ENCODE assay signal across 8 mouse cellular contexts in the genomic region with DNA sequence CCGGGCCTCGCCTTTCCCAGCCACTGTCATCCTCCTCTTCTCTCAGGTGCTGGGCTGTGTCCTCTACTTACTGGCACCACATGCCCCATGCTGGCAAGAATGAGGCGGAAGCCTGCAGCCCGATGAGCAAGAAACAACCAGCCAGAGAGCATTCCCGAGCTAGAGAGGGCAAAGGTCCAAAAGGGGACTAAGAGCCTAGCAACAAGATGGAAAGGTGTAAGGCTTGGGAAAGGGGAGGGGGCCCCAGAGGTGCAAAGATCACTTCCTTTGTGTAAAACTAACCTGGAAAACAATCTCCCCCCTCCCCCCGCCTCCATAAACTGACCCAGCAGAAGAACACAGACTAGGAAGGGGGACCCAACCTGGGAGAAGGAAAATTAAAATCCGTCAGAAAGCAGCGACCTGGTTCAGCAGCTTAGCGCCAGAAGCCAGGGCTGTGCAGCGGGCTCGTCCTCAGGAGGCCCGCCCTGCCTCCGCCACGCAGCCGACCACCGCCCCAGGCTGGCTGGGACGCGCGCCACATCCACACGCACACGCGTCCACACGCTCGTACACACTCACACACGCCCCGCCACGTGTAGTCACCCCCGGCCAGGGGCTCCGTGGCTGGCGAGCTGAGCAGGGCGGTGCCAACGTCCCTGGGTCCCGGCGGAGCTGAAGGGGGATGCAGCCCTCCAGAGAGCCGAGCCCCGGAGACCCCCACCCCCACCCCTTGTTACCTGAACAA. TPM values are rescaled to one million over a fixed set of nuclear protein-coding genes. Genes with fewer than 3 reads are reported as not detected.
DNase-seq lines count a peak whose midpoint lies in the region; ATAC-seq and TF ChIP-seq lines count a peak whose summit lies in the region.

No protein-coding gene starts in this region.

- no peak for TF ChIP-seq CTCF in olfactory bulb, adult 2 months (IDR thresholded peaks at IDR 0.05; ENCODE audit: insufficient read depth, low read depth, low read length)

- TF ChIP-seq POLR2A in olfactory bulb, adult 2 months (IDR thresholded peaks at IDR 0.05; ENCODE audit: insufficient read depth, low read depth, low read length): no peak

- no peak for DNase-seq in frontal cortex, postnatal 25 days (ENCODE audit: low spot score in 2 of 2)
- no peak for DNase-seq in ES-E14 (ENCODE audit: low read depth, low spot score)
- peak; percentile 67 for DNase-seq in cerebellum, adult 9-11 months
- peak; percentile 19 for DNase-seq in gastrocnemius, postnatal 14 days
- DNase-seq in kidney, adult 11 months: peak; percentile 76

- H3K4me3 ChIP-seq in ES-E14 (ENCODE audit: insufficient read depth in 1 of 2, low read depth in 1 of 2, low read length in 2 of 2, poor library complexity in 1 of 2, severe bottlenecking in 1 of 2): peak overlapping the region; percentile 89 to 97
- H3K4me3 ChIP-seq in liver, embryonic 16.5 days (ENCODE audit: low read depth, low read length): peak overlapping the region; percentile 73
- H3K4me3 ChIP-seq in olfactory bulb, adult 2 months (ENCODE audit: insufficient read depth, low read depth, low read length): peak overlapping the region; percentile 72

- H3K9ac ChIP-seq in ES-E14 (ENCODE audit: insufficient read depth, low read depth, low read length, poor library complexity, severe bottlenecking): peak overlapping the region; percentile 80
- peak overlapping the region; percentile 72 for H3K9ac ChIP-seq in liver, embryonic 16.5 days (ENCODE audit: low read depth, low read length)

- peak overlapping the region; percentile 58 for H3K4me2 ChIP-seq in liver, embryonic 16.5 days (ENCODE audit: low read depth, low read length)

- intact Hi-C loops in gastrocnemius, postnatal 14 days (cut with DNase I; ENCODE audit: low total_unique reads): no loop called here

- in situ Hi-C loops in ES-E14 (cut with MboI; ENCODE audit: low sequenced_read_pairs in 2 of 2, unreplicated experiment in 2 of 2): no loop called here

- peak overlapping the region; percentile 35; the same call in 1 of the 2 replicates for H3K27ac ChIP-seq in ES-E14 (ENCODE audit: insufficient read depth, low read depth, low read length, poor library complexity, severe bottlenecking)
- H3K27ac ChIP-seq in liver, embryonic 16.5 days (ENCODE audit: low read length): peak overlapping the region; percentile 74
- H3K27ac ChIP-seq in olfactory bulb, adult 2 months (ENCODE audit: insufficient read depth, low read depth, low read length): no peak overlapping the region

- peaks cover 4% of the 10 kb centered on the region; the same call in 1 of the 2 replicates for H3K36me3 ChIP-seq in ES-E14 (ENCODE audit: control insufficient read depth, insufficient read depth, low read length, poor library complexity, severe bottlenecking)
- H3K36me3 ChIP-seq in liver, embryonic 16.5 days (ENCODE audit: control insufficient read depth, insufficient read depth): no peaks in the 10 kb centered on the region

- H3K9me3 ChIP-seq in ES-E14 (ENCODE audit: control insufficient read depth, insufficient read depth, low read depth, low read length): no peaks in the 10 kb centered on the region
- no peaks in the 10 kb centered on the region for H3K9me3 ChIP-seq in liver, embryonic 16.5 days (replicated peaks; ENCODE audit: control insufficient read depth, low read length)

- H3K4me1 ChIP-seq in ES-E14 (ENCODE audit: control insufficient read depth in 2 of 2, insufficient read depth in 2 of 2, low read length in 2 of 2, poor library complexity in 1 of 2): no peaks in the 10 kb centered on the region
- H3K4me1 ChIP-seq in liver, embryonic 16.5 days (ENCODE audit: control insufficient read depth, low read depth, low read length): no peaks in the 10 kb centered on the region; the same call in 1 of the 2 replicates
- peaks cover 4% of the 10 kb centered on the region; the same call in 1 of the 2 replicates for H3K4me1 ChIP-seq in olfactory bulb, adult 2 months (ENCODE audit: control insufficient read depth, insufficient read depth, low read length)

- H3K27me3 ChIP-seq in liver, embryonic 16.5 days (ENCODE audit: control insufficient read depth, insufficient read depth, low read depth, low read length): no peaks in the 10 kb centered on the region

- 12% methylated on average over 26 of the region's 36 CpGs for WGBS in liver, embryonic 16.5 days (ENCODE audit: insufficient replicate concordance)
- WGBS in olfactory bulb, adult 2 months: 16% methylated on average over 36 of the region's 36 CpGs

- peak; percentile 28; the same call in 1 of the 2 replicates for ATAC-seq in frontal cortex, adult (ENCODE audit: low TSS enrichment)
- ATAC-seq in liver, embryonic 16.5 days (ENCODE audit: low read depth): peak; percentile 62

TF ChIP-seq in ES-E14, 5 proteins besides CTCF, POLR2A, EP300 and RAD21:
- TF ChIP-seq ZC3H11A (IDR thresholded peaks at IDR 0.05; ENCODE audit: borderline replicate concordance, low read depth, low read length) (no peak), MAFK (IDR thresholded peaks at IDR 0.05; ENCODE audit: insufficient read depth, low read depth, low read length) (no peak), ZNF384 (IDR thresholded peaks at IDR 0.05; ENCODE audit: low read depth, low read length) (no peak), HCFC1 (IDR thresholded peaks at IDR 0.05; ENCODE audit: borderline replicate concordance, insufficient read depth, low read length) (no peak), CHD2 (IDR thresholded peaks at IDR 0.05; ENCODE audit: low read depth, low read length) (no peak)

RNA-seq across cellular contexts. Expression of gene Zdhhc9, which starts 0.8 kb away (rescaled TPM):
- total RNA-seq in ES-E14 (2012; rRNA removed): 9.7 and 11.2 TPM in 2 replicates
- 1 to 10 TPM; 7.4 to 9.5 TPM for total RNA-seq in gastrocnemius, postnatal 14 days (2021)
- polyA plus RNA-seq in liver, embryonic 16.5 days (2015; fragmentation: Nextera tagmentation; extraction: Ambion mirVana): 2.7 and 3.1 TPM in 2 replicates
- polyA plus RNA-seq in olfactory bulb, adult 2 months (2012; ENCODE audit: insufficient read depth, insufficient read length, low replicate concordance, missing spikeins): not detected in 2 replicates

RNA-seq across cellular contexts. Expression of gene Utp14a, which starts 48.7 kb away (rescaled TPM):
- total RNA-seq in ES-E14 (2012; rRNA removed): 52.0 and 57.7 TPM in 2 replicates
- 10 to 100 TPM; 11.5 to 15.0 TPM for total RNA-seq in gastrocnemius, postnatal 14 days (2021)
- 5.5 and 6.0 TPM in 2 replicates for polyA plus RNA-seq in liver, embryonic 16.5 days (2015; fragmentation: Nextera tagmentation; extraction: Ambion mirVana)
- polyA plus RNA-seq in olfactory bulb, adult 2 months (2012; ENCODE audit: insufficient read depth, insufficient read length, low replicate concordance, missing spikeins): not detected in 2 replicates

Comparison
In these comparisons a context has a peak if more than half of its experiments do, and no peak if none do; other contexts are left out.
1. DNase-seq: peak in cerebellum, adult 9-11 months (single experiment), gastrocnemius, postnatal 14 days (single experiment) and kidney, adult 11 months (single experiment); none in frontal cortex, postnatal 25 days (0 of 2) and ES-E14 (single experiment).
2. Peak in every context shown above with its lines, with median percentiles within 50 percentile points of each other: H3K4me3 ChIP-seq.